Mouse (Mus musculus) heart, postnatal 0 days (tissue): Measurements from ENCODE around the gene Clic6. TPM values are rescaled to one million over a fixed set of nuclear protein-coding genes. Genes with fewer than 3 reads are reported as not detected.

ENCODE experiments used
- ATAC-seq: fragments of 200-750 bp; cut with Nextera tagmentation; 2 replicates; pipeline ENCODE4 v1.8.0; 2017; ENCODE audit warnings: low read depth, moderate number of reproducible peaks, moderate library complexity; ENCODE audit not compliant: insufficient read depth
- DNase-seq: peaks from one replicate; pipeline ENCODE4 v3.0.0-alpha.2; 2016; ENCODE audit warnings: low spot score
- H3K27ac ChIP-seq: fragments of 300-500 bp; sonication (generic); 2 replicates; pipeline ENCODE4 v1.5.1; 2014; ENCODE audit warnings: low read depth, mild to moderate bottlenecking
- H3K27me3 ChIP-seq: fragments of 300-500 bp; sonication (generic); 2 replicates; pipeline ENCODE4 v1.6.1; 2014; ENCODE audit warnings: low read length, mixed read lengths; ENCODE audit not compliant: control insufficient read depth, insufficient read depth
- H3K36me3 ChIP-seq: fragments of 300-500 bp; sonication (generic); replicated peaks from 2 replicates; pipeline ENCODE4 v1.6.1; 2014; ENCODE audit warnings: low read length, mixed read lengths; ENCODE audit not compliant: control insufficient read depth, insufficient read depth
- H3K4me1 ChIP-seq: fragments of 300-500 bp; sonication (generic); 2 replicates; pipeline ENCODE4 v1.6.1; 2014; ENCODE audit warnings: antibody characterized with exemption; ENCODE audit not compliant: control insufficient read depth, insufficient read depth
- H3K4me2 ChIP-seq: fragments of 300-500 bp; sonication (generic); 2 replicates; pipeline ENCODE4 v1.6.1; 2014; ENCODE audit warnings: low read depth, mild to moderate bottlenecking, low read length, moderate library complexity
- H3K4me3 ChIP-seq: fragments of 300-500 bp; sonication (generic); 2 replicates; pipeline ENCODE4 v1.5.1; 2014; ENCODE audit warnings: low read depth, low read length
- H3K9ac ChIP-seq: fragments of 300-500 bp; sonication (generic); replicated peaks from 2 replicates; pipeline ENCODE4 v1.6.1; 2014; ENCODE audit warnings: low read depth, low read length, mixed read lengths
- H3K9me3 ChIP-seq: fragments of 300-500 bp; sonication (generic); replicated peaks from 2 replicates; pipeline ENCODE4 v1.6.1; 2016; ENCODE audit warnings: low read length; ENCODE audit not compliant: control insufficient read depth
- CTCF ChIP-seq: IDR thresholded peaks from 2 replicates; pipeline ENCODE4 v1.5.1; 2016; ENCODE audit warnings: antibody characterized with exemption, control low read depth, low read depth
- EP300 ChIP-seq: IDR thresholded peaks from 2 replicates; pipeline ENCODE4 v1.6.1; 2016; ENCODE audit warnings: antibody characterized with exemption, low read depth
- WGBS: fragments of 180-500 bp; shearing (Covaris S2); extraction: QIAGEN DNeasy Blood & Tissue Kit; methylation state at CpG from one replicate; pipeline ENCODE4 v1.1.7; 2014; 5-methylcytosine and 5-hydroxymethylcytosine counted together
- polyA plus RNA-seq: library from polyadenylated mRNA; unstranded; fragments of >200 nt; fragmentation: Nextera tagmentation; extraction: Ambion mirVana; gene quantifications from 2 replicates; pipeline ENCODE4 v1.2.1, GENCODE M21; 2015
- total RNA-seq: library from RNA; depleted of rRNA; stranded (reverse); fragments of >200 nt; gene quantifications from 2 replicates; pipeline ENCODE4 v1.2.3, GENCODE M21; 2014; ENCODE audit warnings: low replicate concordance

Gene Clic6
- total and polyA plus RNA-seq, 2 experiments from 2014 or later: 0.38 to 1.1 TPM

GRCm38 (mm10) chr16:92461412-92461811, 24.1 kb upstream of the Clic6 start:
- DNase-seq: no peak
- H3K4me3 ChIP-seq: no peak overlapping the region
- ATAC-seq: no peak
- peaks cover 10% of the 10 kb centered on the region for H3K4me1 ChIP-seq
- 63% methylated on average over 6 of the region's 6 CpGs for WGBS
- H3K4me2 ChIP-seq: no peak overlapping the region
- H3K27me3 ChIP-seq: no peaks in the 10 kb centered on the region
- H3K9ac ChIP-seq: no peak overlapping the region
- H3K27ac ChIP-seq: no peak overlapping the region
- no peaks in the 10 kb centered on the region for H3K9me3 ChIP-seq
- TF ChIP-seq EP300 (no peak), CTCF (no peak)
- no peaks in the 10 kb centered on the region for H3K36me3 ChIP-seq

GRCm38 (mm10) chr16:92464390-92464972, 21.1 kb upstream of the Clic6 start:
- peak overlapping the region; percentile 94 for H3K9ac ChIP-seq
- no peaks in the 10 kb centered on the region for H3K9me3 ChIP-seq
- H3K4me2 ChIP-seq: peak overlapping the region; percentile 96
- H3K4me3 ChIP-seq: peak overlapping the region; percentile 98
- TF ChIP-seq EP300 (no peak), CTCF (no peak)
- H3K36me3 ChIP-seq: no peaks in the 10 kb centered on the region
- peak; percentile 32 for DNase-seq
- whole genome bisulfite sequencing: 6% methylated on average over 14 of the region's 14 CpGs
- ATAC-seq: no peak
- peak overlapping the region; percentile 93 for H3K27ac ChIP-seq
- H3K4me1 ChIP-seq: peaks cover 10% of the 10 kb centered on the region
- no peaks in the 10 kb centered on the region for H3K27me3 ChIP-seq

GRCm38 (mm10) chr16:92465226-92465625, 20.3 kb upstream of the Clic6 start:
- H3K27ac ChIP-seq: peak overlapping the region; percentile 93
- DNase-seq: peak; percentile 63
- H3K4me1 ChIP-seq: peaks cover 10% of the 10 kb centered on the region
- H3K4me3 ChIP-seq: peak overlapping the region; percentile 98
- no peak for TF ChIP-seq CTCF
- no peak for TF ChIP-seq EP300
- no peak; the same call in 1 of the 2 replicates for ATAC-seq
- no peaks in the 10 kb centered on the region for H3K36me3 ChIP-seq
- H3K4me2 ChIP-seq: peak overlapping the region; percentile 96
- H3K27me3 ChIP-seq: no peaks in the 10 kb centered on the region
- peak overlapping the region; percentile 94 for H3K9ac ChIP-seq
- WGBS: under 1% methylated on average over 10 of the region's 10 CpGs
- no peaks in the 10 kb centered on the region for H3K9me3 ChIP-seq

GRCm38 (mm10) chr16:92465642-92466526, 19.7 kb upstream of the Clic6 start:
- TF ChIP-seq EP300 (peak; percentile 16; the same call in 1 of the 2 replicates), CTCF (no peak)
- WGBS: under 1% methylated on average over 82 of the region's 94 CpGs
- peaks cover 10% of the 10 kb centered on the region for H3K4me1 ChIP-seq
- H3K27ac ChIP-seq: peak overlapping the region; percentile 93
- H3K27me3 ChIP-seq: no peaks in the 10 kb centered on the region
- H3K4me3 ChIP-seq: peak overlapping the region; percentile 98
- H3K9ac ChIP-seq: peak overlapping the region; percentile 94
- H3K9me3 ChIP-seq: no peaks in the 10 kb centered on the region
- peak overlapping the region; percentile 96 for H3K4me2 ChIP-seq
- peak; percentile 95 for ATAC-seq
- no peaks in the 10 kb centered on the region for H3K36me3 ChIP-seq
- DNase-seq: peak; percentile 99

- Histone ChIP-seq H3K4me1 (peaks cover 10% of the 10 kb centered on the region), H3K9ac (no peak overlapping the region), H3K4me3 (no peak overlapping the region), H3K27ac (no peak overlapping the region), H3K9me3 (no peaks in the 10 kb centered on the region), H3K4me2 (no peak overlapping the region), H3K27me3 (no peaks in the 10 kb centered on the region), H3K36me3 (no peaks in the 10 kb centered on the region)
- DNase-seq (no peak), ATAC-seq (no peak)
- TF ChIP-seq EP300 (no peak), CTCF (no peak)
- 77% methylated on average over 5 of the region's 5 CpGs for WGBS
These were observed 18.5 kb upstream of the Clic6 start for GRCm38 (mm10) chr16:92467041-92467440.
